Mouse (Mus musculus) T-helper 2 cell (primary cell): ENCODE measurements at regions not wholly inside any gene's neighbourhood (a gene's known extent, or its start where the extent isn't known, plus 50 kb on each side); places are given as distances from the start of the nearest gene placed in this dataset.
"Not testable (repeated sequence)": the region's sequence is repeated elsewhere in the genome, so short reads cannot be mapped to it uniquely, and the experiment has no call there.

Experiments
- in situ Hi-C: fragments of 300-600 bp; cut with MboI, MseI; formaldehyde crosslinking; loops from one replicate; pipeline ENCODE4 v1.15.1; 2025; ENCODE audit warnings: high pct_unique_total_duplicates

DNA sequence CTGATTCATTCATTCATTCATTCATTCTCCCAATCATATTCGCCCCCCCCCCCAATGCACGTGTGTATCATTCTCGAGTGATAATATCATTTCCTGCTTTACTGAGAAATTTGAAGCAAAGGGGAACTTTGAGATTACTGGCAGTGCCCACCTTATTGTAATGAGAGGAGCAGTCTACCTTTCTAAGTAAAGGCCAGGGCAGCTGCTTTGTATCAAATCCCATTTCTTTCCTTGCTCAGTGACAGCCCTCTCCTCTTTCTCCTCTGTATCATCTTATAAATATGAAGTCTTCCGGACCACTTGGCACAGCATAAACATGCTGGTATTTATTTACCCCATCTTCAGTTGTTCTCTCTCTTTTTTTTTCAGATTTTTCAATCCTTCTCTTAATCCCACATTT is 139.1 kb upstream of the Tacstd2 start:
- in situ Hi-C loops, result not testable (repeated sequence)

GRCm38 (mm10) chr6:67673316-67673715 is 137.7 kb upstream of the Tacstd2 start:
- in situ Hi-C loops, result not testable (repeated sequence)

DNA sequence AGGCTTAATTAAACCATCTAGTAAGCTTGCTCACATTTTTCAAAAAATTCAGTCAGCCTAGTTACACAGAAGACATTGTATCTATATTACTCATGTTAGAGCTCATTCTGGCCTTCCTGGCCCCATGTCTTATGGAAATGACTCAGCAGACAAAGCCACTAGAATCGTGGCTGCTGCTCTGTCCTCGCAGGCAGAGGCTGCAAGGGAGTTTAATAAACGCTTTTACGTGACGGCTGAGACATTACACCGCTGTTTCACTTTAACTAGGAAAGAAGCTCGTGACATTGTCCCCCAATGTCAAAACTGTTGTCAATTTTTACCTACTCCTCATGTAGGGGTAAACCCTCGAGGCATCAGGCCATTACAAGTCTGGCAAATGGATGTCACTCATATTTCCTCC is 132.5 kb upstream of the Tacstd2 start:
- in situ Hi-C loops, result not testable (repeated sequence)

DNA sequence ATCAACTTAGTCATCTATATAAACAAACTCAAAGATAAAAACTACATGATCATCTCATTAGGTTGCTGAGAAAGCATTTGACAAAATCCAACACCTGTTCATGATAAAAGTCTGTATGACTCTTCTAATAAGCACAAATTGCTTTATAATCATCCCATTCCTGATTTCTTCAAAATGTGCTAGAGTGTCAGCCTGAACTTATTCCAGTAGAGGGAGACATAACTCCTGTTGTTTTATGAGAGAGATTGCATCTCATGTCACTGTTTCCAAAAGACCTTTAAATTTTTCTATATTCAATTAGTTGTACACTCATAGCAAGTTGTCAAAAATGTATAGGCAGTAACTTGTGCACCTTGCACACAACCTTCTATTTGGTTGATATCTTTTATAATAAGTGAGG is 96.0 kb upstream of the Tacstd2 start:
- in situ Hi-C loops, result loop anchor here (5.0 kb wide), 1 partner anchor 79 kb away; no protein-coding TSS in a partner anchor

DNA sequence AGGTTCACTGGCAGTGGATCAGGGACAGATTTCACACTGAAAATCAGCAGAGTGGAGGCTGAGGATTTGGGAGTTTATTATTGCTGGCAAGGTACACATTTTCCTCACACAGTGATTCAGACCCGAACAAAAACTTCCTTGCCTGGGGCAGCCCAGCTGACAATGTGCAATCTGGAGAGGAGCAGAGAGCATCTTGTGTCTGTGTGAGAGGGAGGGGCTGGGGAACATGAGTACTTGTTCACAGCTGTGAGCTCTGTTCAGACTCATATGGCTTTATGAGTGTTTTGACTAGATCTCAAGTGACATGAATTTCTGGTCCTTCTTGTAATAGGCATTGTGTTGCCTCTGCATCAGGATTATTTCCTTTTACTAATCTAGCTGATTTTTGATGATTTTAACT is 74.8 kb upstream of the Tacstd2 start:
- in situ Hi-C loops, result no loop called here

DNA sequence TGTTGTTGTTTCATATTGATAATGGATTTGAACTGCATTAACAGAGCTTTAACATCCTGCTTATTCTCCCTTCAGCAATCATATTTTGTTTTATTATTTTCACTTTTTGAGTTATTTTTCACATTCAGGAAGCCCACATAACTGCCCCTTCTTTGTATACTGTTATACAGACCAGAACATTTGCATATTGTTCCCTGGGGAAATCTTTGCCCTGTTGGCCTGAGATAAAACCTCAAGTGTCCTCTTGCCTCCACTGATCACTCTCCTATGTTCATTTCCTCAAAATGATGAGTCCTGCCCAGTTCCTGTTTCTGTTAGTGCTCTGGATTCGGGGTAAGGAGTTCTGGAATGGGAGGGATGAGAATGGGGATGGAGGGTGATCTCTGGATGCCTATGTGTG is 73.9 kb upstream of the Tacstd2 start:
- in situ Hi-C loops, result not testable (repeated sequence)
